Mouse (Mus musculus) forebrain, embryonic 16.5 days (tissue): Measurements from ENCODE around the gene Tbc1d8. TPM values are rescaled to one million over a fixed set of nuclear protein-coding genes. Genes with fewer than 3 reads are reported as not detected.

Experiments
- ATAC-seq: fragments of 200-750 bp; cut with Nextera tagmentation; 2 replicates; pipeline ENCODE4 v1.8.0; 2017; ENCODE audit warnings: mild to moderate bottlenecking, moderate library complexity
- H3K27ac ChIP-seq: fragments of 300-500 bp; sonication (generic); 2 replicates; pipeline ENCODE4 v1.5.1; 2014; ENCODE audit warnings: low read length, control low read depth
- H3K27me3 ChIP-seq: fragments of 300-500 bp; sonication (generic); replicated peaks from 2 replicates; pipeline ENCODE4 v1.6.1; 2014; ENCODE audit warnings: low read length; ENCODE audit not compliant: control insufficient read depth, insufficient read depth
- H3K36me3 ChIP-seq: fragments of 300-500 bp; sonication (generic); 2 replicates; pipeline ENCODE4 v1.6.1; 2014; ENCODE audit not compliant: control insufficient read depth, insufficient read depth
- H3K4me1 ChIP-seq: fragments of 300-500 bp; sonication (generic); replicated peaks from 2 replicates; pipeline ENCODE4 v1.6.1; 2014; ENCODE audit warnings: low read length; ENCODE audit not compliant: control insufficient read depth, insufficient read depth
- H3K4me2 ChIP-seq: fragments of 300-500 bp; sonication (generic); 2 replicates; pipeline ENCODE4 v1.6.1; 2014; ENCODE audit warnings: mild to moderate bottlenecking, low read length, control low read depth
- H3K4me3 ChIP-seq: fragments of 300-500 bp; sonication (generic); replicated peaks from 2 replicates; pipeline ENCODE4 v1.5.1; 2014; ENCODE audit warnings: mild to moderate bottlenecking, low read length, control low read depth
- H3K9ac ChIP-seq: fragments of 300-500 bp; sonication (generic); replicated peaks from 2 replicates; pipeline ENCODE4 v1.6.1; 2014; ENCODE audit warnings: low read depth, low read length, control low read depth
- H3K9me3 ChIP-seq: fragments of 300-500 bp; sonication (generic); 2 replicates; pipeline ENCODE4 v1.6.1; 2016; ENCODE audit warnings: low read length; ENCODE audit not compliant: control insufficient read depth
- WGBS: fragments of 180-500 bp; shearing (Covaris S2); extraction: QIAGEN DNeasy Blood & Tissue Kit; methylation state at CpG from one replicate; pipeline ENCODE4 v1.1.7; 2014; 5-methylcytosine and 5-hydroxymethylcytosine counted together
- polyA plus RNA-seq: library from polyadenylated mRNA; unstranded; fragments of >200 nt; fragmentation: Nextera tagmentation; extraction: Ambion mirVana; gene quantifications from 2 replicates; pipeline ENCODE4 v1.2.1, GENCODE M21; 2015

The Tbc1d8 gene
- polyA plus RNA-seq, 1 experiment from 2014 or later, result 13.0 TPM

GRCm38 (mm10) chr1:39466526-39466925 is 12.0 kb downstream of the Tbc1d8 start:
- no peaks in the 10 kb centered on the region for H3K9me3 ChIP-seq
- no peak overlapping the region for H3K4me2 ChIP-seq
- 93% methylated on average over 13 of the region's 13 CpGs for WGBS
- no peaks in the 10 kb centered on the region for H3K27me3 ChIP-seq
- H3K27ac ChIP-seq, result no peak overlapping the region
- no peak for ATAC-seq
- H3K9ac ChIP-seq, result no peak overlapping the region
- no peaks in the 10 kb centered on the region; the same call in 1 of the 2 replicates for H3K4me1 ChIP-seq
- H3K36me3 ChIP-seq, result no peaks in the 10 kb centered on the region
- no peak overlapping the region for H3K4me3 ChIP-seq

- WGBS, result 95% methylated on average over 3 of the region's 3 CpGs
- H3K9ac ChIP-seq, result no peak overlapping the region
- no peaks in the 10 kb centered on the region for H3K9me3 ChIP-seq
- no peaks in the 10 kb centered on the region for H3K27me3 ChIP-seq
- no peak overlapping the region for H3K4me2 ChIP-seq
- H3K4me1 ChIP-seq, result peaks cover 3% of the 10 kb centered on the region; the same call in 1 of the 2 replicates
- H3K36me3 ChIP-seq, result no peaks in the 10 kb centered on the region
- H3K27ac ChIP-seq, result no peak overlapping the region
- H3K4me3 ChIP-seq, result no peak overlapping the region
- ATAC-seq, result no peak
Measured at GRCm38 (mm10) chr1:39464760-39465159, 13.8 kb downstream of the Tbc1d8 start.

GRCm38 (mm10) chr1:39462937-39463444 is 15.6 kb downstream of the Tbc1d8 start:
- ATAC-seq, result no peak
- no peaks in the 10 kb centered on the region for H3K27me3 ChIP-seq
- H3K36me3 ChIP-seq, result no peaks in the 10 kb centered on the region
- no peak overlapping the region for H3K27ac ChIP-seq
- WGBS, result 94% methylated on average over 6 of the region's 6 CpGs
- no peaks in the 10 kb centered on the region for H3K9me3 ChIP-seq
- no peak overlapping the region for H3K9ac ChIP-seq
- no peak overlapping the region for H3K4me3 ChIP-seq
- H3K4me2 ChIP-seq, result no peak overlapping the region
- peaks cover 3% of the 10 kb centered on the region; the same call in 1 of the 2 replicates for H3K4me1 ChIP-seq

- no peaks in the 10 kb centered on the region for H3K9me3 ChIP-seq
- H3K4me2 ChIP-seq, result no peak overlapping the region
- no peaks in the 10 kb centered on the region for H3K27me3 ChIP-seq
- H3K27ac ChIP-seq, result no peak overlapping the region
- no peak overlapping the region for H3K4me3 ChIP-seq
- ATAC-seq, result peak; percentile 58; the same call in 1 of the 2 replicates
- 79% methylated on average over 13 of the region's 13 CpGs for WGBS
- peaks cover 3% of the 10 kb centered on the region; the same call in 1 of the 2 replicates for H3K4me1 ChIP-seq
- no peaks in the 10 kb centered on the region for H3K36me3 ChIP-seq
- no peak overlapping the region for H3K9ac ChIP-seq
Measured at GRCm38 (mm10) chr1:39462036-39462435, 16.5 kb downstream of the Tbc1d8 start.

GRCm38 (mm10) chr1:39460495-39460894 is 18.1 kb downstream of the Tbc1d8 start:
- Histone ChIP-seq H3K36me3 (no peaks in the 10 kb centered on the region), H3K9ac (no peak overlapping the region), H3K27me3 (no peaks in the 10 kb centered on the region), H3K9me3 (no peaks in the 10 kb centered on the region), H3K4me2 (no peak overlapping the region), H3K27ac (no peak overlapping the region), H3K4me1 (peaks cover 3% of the 10 kb centered on the region; the same call in 1 of the 2 replicates), H3K4me3 (no peak overlapping the region)
- WGBS, result 49% methylated on average over 5 of the region's 5 CpGs
- ATAC-seq, result no peak

GRCm38 (mm10) chr1:39457887-39458874 is 20.4 kb downstream of the Tbc1d8 start:
- H3K4me3 ChIP-seq, result no peak overlapping the region
- H3K9ac ChIP-seq, result no peak overlapping the region
- no peak for ATAC-seq
- no peak overlapping the region for H3K27ac ChIP-seq
- no peaks in the 10 kb centered on the region for H3K36me3 ChIP-seq
- no peaks in the 10 kb centered on the region for H3K9me3 ChIP-seq
- H3K4me2 ChIP-seq, result no peak overlapping the region
- peaks cover 8% of the 10 kb centered on the region for H3K4me1 ChIP-seq
- H3K27me3 ChIP-seq, result no peaks in the 10 kb centered on the region
- 90% methylated on average over 13 of the region's 13 CpGs for WGBS

- no peak for ATAC-seq
- no peak overlapping the region for H3K4me2 ChIP-seq
- H3K4me3 ChIP-seq, result no peak overlapping the region
- no peaks in the 10 kb centered on the region for H3K9me3 ChIP-seq
- H3K9ac ChIP-seq, result no peak overlapping the region
- no peaks in the 10 kb centered on the region for H3K36me3 ChIP-seq
- WGBS, result 81% methylated on average over 5 of the region's 5 CpGs
- H3K27ac ChIP-seq, result no peak overlapping the region
- peaks cover 8% of the 10 kb centered on the region; the same call in 1 of the 2 replicates for H3K4me1 ChIP-seq
- H3K27me3 ChIP-seq, result no peaks in the 10 kb centered on the region
Measured at GRCm38 (mm10) chr1:39456421-39456853, 22.1 kb downstream of the Tbc1d8 start.

- no peak overlapping the region for H3K9ac ChIP-seq
- H3K4me2 ChIP-seq, result no peak overlapping the region
- no peaks in the 10 kb centered on the region for H3K9me3 ChIP-seq
- H3K27me3 ChIP-seq, result no peaks in the 10 kb centered on the region
- no peak overlapping the region for H3K27ac ChIP-seq
- no peaks in the 10 kb centered on the region for H3K36me3 ChIP-seq
- no peak overlapping the region for H3K4me3 ChIP-seq
- WGBS, result 93% methylated on average over 23 of the region's 23 CpGs
- ATAC-seq, result no peak
- H3K4me1 ChIP-seq, result peaks cover 6% of the 10 kb centered on the region; the same call in 1 of the 2 replicates
Measured at GRCm38 (mm10) chr1:39455350-39456023, 23.1 kb downstream of the Tbc1d8 start.

- no peaks in the 10 kb centered on the region for H3K36me3 ChIP-seq
- WGBS, result 77% methylated on average over 4 of the region's 4 CpGs
- no peak overlapping the region for H3K4me3 ChIP-seq
- peaks cover 10% of the 10 kb centered on the region; the same call in 1 of the 2 replicates for H3K4me1 ChIP-seq
- H3K9ac ChIP-seq, result no peak overlapping the region
- no peaks in the 10 kb centered on the region for H3K9me3 ChIP-seq
- H3K27ac ChIP-seq, result no peak overlapping the region
- no peak for ATAC-seq
- H3K27me3 ChIP-seq, result no peaks in the 10 kb centered on the region
- no peak overlapping the region for H3K4me2 ChIP-seq
Measured at GRCm38 (mm10) chr1:39454783-39455175, 23.8 kb downstream of the Tbc1d8 start.
